ENCODE assay signal across 14 mouse cellular contexts in genomic region chr7:128359741-128360140, GRCm38 (mm10). TPM values are rescaled to one million over a fixed set of nuclear protein-coding genes. Genes with fewer than 3 reads are reported as not detected.
DNase-seq lines count a peak whose midpoint lies in the region; ATAC-seq and TF ChIP-seq lines count a peak whose summit lies in the region.
"Had no signal": no experiment of that assay in that cellular context is flagged by ENCODE, and none has a peak within 500 bp of the region (broad histone marks: within the 10 kb centered on the region; RNA-seq: fewer than 3 reads in every experiment).

No protein-coding gene starts in this region.

- no peak overlapping the region for H3K4me3 ChIP-seq in midbrain, postnatal 0 days (ENCODE audit: low read depth, low read length)
- no peak overlapping the region for H3K4me3 ChIP-seq in midbrain, embryonic 10.5 days
- no peak overlapping the region for H3K4me3 ChIP-seq in embryonic fibroblast, embryonic 13.5 days (ENCODE audit: insufficient read depth, low read length)
- no peak overlapping the region for H3K4me3 ChIP-seq in neural tube, embryonic 15.5 days (replicated peaks)
- H3K4me3 ChIP-seq: embryonic facial prominence, embryonic 13.5 days; limb, embryonic 13.5 days; myocyte had no signal

- no peak for TF ChIP-seq POLR2A in embryonic fibroblast, embryonic 13.5 days (IDR thresholded peaks at IDR 0.05; ENCODE audit: low read depth, low read length)

- no peak overlapping the region for H3K4me2 ChIP-seq in midbrain, postnatal 0 days (ENCODE audit: low read depth, low read length, poor library complexity, severe bottlenecking)
- no peak overlapping the region for H3K4me2 ChIP-seq in neural tube, embryonic 15.5 days
- H3K4me2 ChIP-seq: embryonic facial prominence, embryonic 13.5 days; limb, embryonic 13.5 days had no signal

- intact Hi-C loops in gastrocnemius, postnatal 14 days (cut with DNase I; ENCODE audit: low total_unique reads): loop anchor here (10.0 kb wide), 1 partner anchor 345 kb away; no protein-coding TSS in a partner anchor

- 84% methylated on average over 9 of the region's 9 CpGs for WGBS in midbrain, postnatal 0 days
- WGBS in midbrain, embryonic 10.5 days: 87% methylated on average over 9 of the region's 9 CpGs
- 80% methylated on average over 9 of the region's 9 CpGs for WGBS in neural tube, embryonic 15.5 days

- no peaks in the 10 kb centered on the region for H3K4me1 ChIP-seq in midbrain, postnatal 0 days (ENCODE audit: insufficient read depth, low read length)
- H3K4me1 ChIP-seq in midbrain, embryonic 10.5 days: no peaks in the 10 kb centered on the region
- H3K4me1 ChIP-seq in embryonic fibroblast, embryonic 13.5 days (ENCODE audit: control insufficient read depth, insufficient read depth, low read length): no peaks in the 10 kb centered on the region
- H3K4me1 ChIP-seq in neural tube, embryonic 15.5 days: no peaks in the 10 kb centered on the region
- H3K4me1 ChIP-seq: limb, embryonic 13.5 days had no signal

- H3K9ac ChIP-seq in midbrain, postnatal 0 days (replicated peaks; ENCODE audit: low read length, poor library complexity, severe bottlenecking): no peak overlapping the region
- H3K9ac ChIP-seq in neural tube, embryonic 15.5 days (replicated peaks): no peak overlapping the region
- H3K9ac ChIP-seq: embryonic facial prominence, embryonic 13.5 days; limb, embryonic 13.5 days had no signal

- ATAC-seq in midbrain, postnatal 0 days (ENCODE audit: low FRiP score): no peak
- no peak for ATAC-seq in neural tube, embryonic 15.5 days (ENCODE audit: low FRiP score)

- H3K9me3 ChIP-seq in midbrain, postnatal 0 days (ENCODE audit: low read length): no peaks in the 10 kb centered on the region
- H3K9me3 ChIP-seq in midbrain, embryonic 10.5 days (replicated peaks): no peaks in the 10 kb centered on the region
- no peaks in the 10 kb centered on the region for H3K9me3 ChIP-seq in neural tube, embryonic 15.5 days (replicated peaks)
- H3K9me3 ChIP-seq: embryonic facial prominence, embryonic 13.5 days; limb, embryonic 13.5 days had no signal

- H3K27me3 ChIP-seq in midbrain, postnatal 0 days (ENCODE audit: insufficient read depth, low read length): no peaks in the 10 kb centered on the region
- H3K27me3 ChIP-seq in midbrain, embryonic 10.5 days (ENCODE audit: low read depth, poor library complexity, severe bottlenecking): no peaks in the 10 kb centered on the region
- H3K27me3 ChIP-seq in neural tube, embryonic 15.5 days (replicated peaks): no peaks in the 10 kb centered on the region
- H3K27me3 ChIP-seq: embryonic facial prominence, embryonic 13.5 days; limb, embryonic 13.5 days had no signal

- TF ChIP-seq CTCF in midbrain, postnatal 0 days (IDR thresholded peaks at IDR 0.05): 0 out of 2 replicates have a peak, but pooled peaks have one; percentile 4
- TF ChIP-seq CTCF in embryonic fibroblast, embryonic 13.5 days (IDR thresholded peaks at IDR 0.05; ENCODE audit: borderline replicate concordance, insufficient read depth, low read length): peak; percentile 34; the same call in 1 of the 2 replicates

- DNase-seq in gastrocnemius, postnatal 14 days: peak; percentile 3
- DNase-seq in gastrocnemius, postnatal 10 days: no peak
- DNase-seq in midbrain, postnatal 0 days (ENCODE audit: low spot score): no peak
- no peak for DNase-seq in midbrain, embryonic 10.5 days (ENCODE audit: low spot score)
- peak; percentile 74 for DNase-seq in thymus, postnatal 14 days
- no peak for DNase-seq in cerebellum, adult 9-10 months
- DNase-seq: cerebellum, adult 8-10 months; kidney, adult 11 months; layer of hippocampus, adult 9-11 months had no signal

- H3K36me3 ChIP-seq in midbrain, postnatal 0 days (ENCODE audit: insufficient read depth, low read length): no peaks in the 10 kb centered on the region
- H3K36me3 ChIP-seq in midbrain, embryonic 10.5 days: no peaks in the 10 kb centered on the region
- no peaks in the 10 kb centered on the region for H3K36me3 ChIP-seq in neural tube, embryonic 15.5 days
- H3K36me3 ChIP-seq: embryonic facial prominence, embryonic 13.5 days; limb, embryonic 13.5 days had no signal

- no peak overlapping the region for H3K27ac ChIP-seq in midbrain, postnatal 0 days (ENCODE audit: low read depth, low read length)
- no peak overlapping the region for H3K27ac ChIP-seq in midbrain, embryonic 10.5 days (replicated peaks)
- H3K27ac ChIP-seq in embryonic fibroblast, embryonic 13.5 days (ENCODE audit: insufficient read depth, low read length): no peak overlapping the region
- no peak overlapping the region for H3K27ac ChIP-seq in neural tube, embryonic 15.5 days (replicated peaks)
- H3K27ac ChIP-seq: embryonic facial prominence, embryonic 13.5 days; limb, embryonic 13.5 days had no signal

RNA-seq across cellular contexts. Expression of gene Rgs10, which starts 58.8 kb away (rescaled TPM):
- total RNA-seq in gastrocnemius, postnatal 14 days (2021): 1 to 10 TPM; 5.4 to 6.1 TPM
- total RNA-seq in gastrocnemius, postnatal 10 days (2021): 10 to 100 TPM in 1 of 2 experiments, 1 to 10 TPM in 1; 9.8 to 10.3 TPM
- 77.4 and 84.6 TPM in 2 replicates for total RNA-seq in midbrain, postnatal 0 days (2014; rRNA removed)
- 89.3 and 91.0 TPM in 2 replicates for polyA plus RNA-seq in midbrain, postnatal 0 days (2015; fragmentation: Nextera tagmentation; extraction: Ambion mirVana)
- polyA plus RNA-seq in midbrain, embryonic 10.5 days (2016; fragmentation: Nextera tagmentation; extraction: Ambion mirVana): 6.0 and 6.4 TPM in 2 replicates
- polyA plus RNA-seq in embryonic fibroblast, embryonic 13.5 days (2011; ENCODE audit: insufficient read length, low read depth, missing spikeins): 15.8 and 26.6 TPM in 2 replicates
- 52.9 and 60.1 TPM in 2 replicates for polyA plus RNA-seq in neural tube, embryonic 15.5 days (2015; fragmentation: Nextera tagmentation; extraction: Ambion mirVana)

Comparison
In these comparisons a context has a peak if more than half of its experiments do, and no peak if none do; other contexts are left out.
1. DNase-seq: peak in gastrocnemius, postnatal 14 days (single experiment) and thymus, postnatal 14 days (single experiment); none in gastrocnemius, postnatal 10 days (single experiment), midbrain, postnatal 0 days (single experiment), midbrain, embryonic 10.5 days (single experiment) and cerebellum, adult 9-10 months (single experiment).